ENCODE assay signal across 10 mouse cellular contexts in the genomic region with DNA sequence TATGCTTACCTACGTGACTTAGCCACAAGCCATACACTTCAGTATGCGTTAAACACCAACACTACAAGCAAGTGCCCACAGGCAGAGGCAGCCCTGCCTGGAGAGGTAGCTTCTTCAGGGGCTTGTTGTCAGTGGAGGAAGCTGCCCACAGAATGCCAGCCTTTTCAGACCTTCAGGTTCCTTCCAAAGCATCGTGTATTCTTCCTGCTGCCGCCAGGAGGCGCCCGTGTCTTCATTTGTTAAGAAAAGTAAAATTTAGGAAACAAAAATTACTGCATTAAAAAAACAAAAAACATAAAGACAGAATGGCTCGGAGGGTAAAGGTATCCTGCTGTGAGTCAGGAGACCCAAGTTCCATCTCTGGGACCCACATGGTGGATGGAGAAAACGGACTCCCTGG. TPM values are rescaled to one million over a fixed set of nuclear protein-coding genes. Genes with fewer than 3 reads are reported as not detected.
A peak's percentile ranks its signal among the peaks of the same experiment; 100 is the strongest.
DNase-seq lines count a peak whose midpoint lies in the region; ATAC-seq and TF ChIP-seq lines count a peak whose summit lies in the region.
"Had no signal": no experiment of that assay in that cellular context is flagged by ENCODE, and none has a peak within 500 bp of the region (broad histone marks: within the 10 kb centered on the region; RNA-seq: fewer than 3 reads in every experiment).

No protein-coding gene starts in this region.

- H3K27ac ChIP-seq in gastrocnemius, adult 2 months: no peak overlapping the region
- no peak overlapping the region for H3K27ac ChIP-seq in embryonic facial prominence, embryonic 11.5 days (replicated peaks; ENCODE audit: low read depth, low read length)
- H3K27ac ChIP-seq in limb, embryonic 10.5 days: no peak overlapping the region
- H3K27ac ChIP-seq: embryonic facial prominence, embryonic 15.5 days; limb, embryonic 15.5 days had no signal

- H3K4me1 ChIP-seq in embryonic facial prominence, embryonic 11.5 days (ENCODE audit: control insufficient read depth, insufficient read depth, low read length): no peaks in the 10 kb centered on the region
- H3K4me1 ChIP-seq in limb, embryonic 10.5 days: no peaks in the 10 kb centered on the region
- H3K4me1 ChIP-seq: embryonic facial prominence, embryonic 15.5 days; limb, embryonic 15.5 days had no signal

- H3K9ac ChIP-seq in embryonic facial prominence, embryonic 11.5 days (replicated peaks; ENCODE audit: low read length): no peak overlapping the region
- H3K9ac ChIP-seq: embryonic facial prominence, embryonic 15.5 days; limb, embryonic 15.5 days had no signal

- intact Hi-C loops in gastrocnemius, adult 2 months (cut with DNase I): loop anchor here (1.0 to 10.0 kb wide), 2 partner anchors 66 to 263 kb away; no protein-coding TSS in a partner anchor

- H3K36me3 ChIP-seq in embryonic facial prominence, embryonic 11.5 days (replicated peaks; ENCODE audit: control insufficient read depth, insufficient read depth, low read depth, low read length): no peaks in the 10 kb centered on the region
- no peaks in the 10 kb centered on the region for H3K36me3 ChIP-seq in limb, embryonic 10.5 days
- H3K36me3 ChIP-seq: embryonic facial prominence, embryonic 15.5 days; limb, embryonic 15.5 days had no signal

- DNase-seq in gastrocnemius, adult 2 months: peak; percentile 53
- no peak for DNase-seq in gastrocnemius, postnatal 25 days
- peak; percentile 35 for DNase-seq in right cerebral cortex, adult 18-20 months
- DNase-seq in right cerebral cortex, postnatal 36 days (ENCODE audit: low spot score in 2 of 2): no peak
- peak; percentile 93 for DNase-seq in brain, adult 2 months (ENCODE audit: low read depth, low spot score)
- DNase-seq in embryonic facial prominence, embryonic 11.5 days (ENCODE audit: low spot score): peak; percentile 73
- peak; percentile 68 for DNase-seq in limb, embryonic 10.5 days (ENCODE audit: low spot score)
- peak; percentile 43 for DNase-seq in skeletal muscle tissue, adult 2 months (ENCODE audit: low read depth, low spot score)

- peak; percentile 87 for TF ChIP-seq CTCF in gastrocnemius, adult 2 months (IDR thresholded peaks at IDR 0.05)

- no peak for ATAC-seq in embryonic facial prominence, embryonic 11.5 days (replicated peaks; ENCODE audit: insufficient number of reproducible peaks, low FRiP score, low TSS enrichment, low read depth)

- H3K9me3 ChIP-seq in embryonic facial prominence, embryonic 11.5 days (replicated peaks; ENCODE audit: control insufficient read depth, low read length): no peaks in the 10 kb centered on the region
- no peaks in the 10 kb centered on the region for H3K9me3 ChIP-seq in limb, embryonic 10.5 days (replicated peaks)
- H3K9me3 ChIP-seq: embryonic facial prominence, embryonic 15.5 days; limb, embryonic 15.5 days had no signal

- H3K27me3 ChIP-seq in embryonic facial prominence, embryonic 11.5 days (ENCODE audit: control insufficient read depth, insufficient read depth, low read length): no peaks in the 10 kb centered on the region
- no peaks in the 10 kb centered on the region for H3K27me3 ChIP-seq in limb, embryonic 10.5 days (ENCODE audit: low read depth, poor library complexity, severe bottlenecking)
- H3K27me3 ChIP-seq: embryonic facial prominence, embryonic 15.5 days; limb, embryonic 15.5 days had no signal

- no peak overlapping the region for H3K4me3 ChIP-seq in gastrocnemius, adult 2 months
- H3K4me3 ChIP-seq in embryonic facial prominence, embryonic 11.5 days (ENCODE audit: low read depth, low read length): no peak overlapping the region
- no peak overlapping the region for H3K4me3 ChIP-seq in limb, embryonic 10.5 days
- H3K4me3 ChIP-seq: embryonic facial prominence, embryonic 15.5 days; limb, embryonic 15.5 days had no signal

- WGBS in embryonic facial prominence, embryonic 11.5 days: 23% methylated on average over 8 of the region's 8 CpGs
- 24% methylated on average over 8 of the region's 8 CpGs for WGBS in limb, embryonic 10.5 days

- no peak overlapping the region for H3K4me2 ChIP-seq in embryonic facial prominence, embryonic 11.5 days (ENCODE audit: low read depth, low read length)
- H3K4me2 ChIP-seq: embryonic facial prominence, embryonic 15.5 days; limb, embryonic 15.5 days had no signal

RNA-seq across cellular contexts. Expression of a gene that starts 21.5 kb away (rescaled TPM):
- 1 to 10 TPM; 7.7 to 9.1 TPM for total RNA-seq in gastrocnemius, adult 2 months (2021)
- 1 to 10 TPM; 6.8 to 7.7 TPM for total RNA-seq in gastrocnemius, postnatal 25 days (2021)
- 20.3 and 21.2 TPM in 2 replicates for polyA plus RNA-seq in embryonic facial prominence, embryonic 11.5 days (2014; fragmentation: Nextera tagmentation; extraction: Ambion mirVana)
- polyA plus RNA-seq in limb, embryonic 10.5 days (2016; fragmentation: Nextera tagmentation; extraction: Ambion mirVana): 15.0 and 22.9 TPM in 2 replicates

RNA-seq across cellular contexts. Expression of a gene that starts 34.6 kb away (rescaled TPM):
- total RNA-seq in gastrocnemius, adult 2 months (2021): 10 to 100 TPM; 14.0 to 15.9 TPM
- total RNA-seq in gastrocnemius, postnatal 25 days (2021): 10 to 100 TPM; 10.1 to 16.5 TPM
- 50.6 and 54.1 TPM in 2 replicates for polyA plus RNA-seq in embryonic facial prominence, embryonic 11.5 days (2014; fragmentation: Nextera tagmentation; extraction: Ambion mirVana)
- polyA plus RNA-seq in limb, embryonic 10.5 days (2016; fragmentation: Nextera tagmentation; extraction: Ambion mirVana): 75.0 and 83.0 TPM in 2 replicates

RNA-seq across cellular contexts. Expression of a gene that starts 42.2 kb away (rescaled TPM):
- total RNA-seq in gastrocnemius, adult 2 months (2021): 100 to 1,000 TPM; 187 to 222 TPM
- total RNA-seq in gastrocnemius, postnatal 25 days (2021): 100 to 1,000 TPM; 174 to 185 TPM
- 322 and 340 TPM in 2 replicates for polyA plus RNA-seq in embryonic facial prominence, embryonic 11.5 days (2014; fragmentation: Nextera tagmentation; extraction: Ambion mirVana)
- 420 and 449 TPM in 2 replicates for polyA plus RNA-seq in limb, embryonic 10.5 days (2016; fragmentation: Nextera tagmentation; extraction: Ambion mirVana)

RNA-seq across cellular contexts. Expression of a gene that starts 54.8 kb away (rescaled TPM):
- total RNA-seq in gastrocnemius, adult 2 months (2021): 1 to 10 TPM; 5.2 to 8.6 TPM
- total RNA-seq in gastrocnemius, postnatal 25 days (2021): 1 to 10 TPM; 6.2 to 6.3 TPM
- 15.3 and 16.9 TPM in 2 replicates for polyA plus RNA-seq in embryonic facial prominence, embryonic 11.5 days (2014; fragmentation: Nextera tagmentation; extraction: Ambion mirVana)
- 40.1 and 44.4 TPM in 2 replicates for polyA plus RNA-seq in limb, embryonic 10.5 days (2016; fragmentation: Nextera tagmentation; extraction: Ambion mirVana)

Comparison
In these comparisons a context has a peak if more than half of its experiments do, and no peak if none do; other contexts are left out.
1. DNase-seq: peak in gastrocnemius, adult 2 months (single experiment), right cerebral cortex, adult 18-20 months (single experiment), brain, adult 2 months (single experiment), embryonic facial prominence, embryonic 11.5 days (single experiment), limb, embryonic 10.5 days (single experiment) and skeletal muscle tissue, adult 2 months (single experiment); none in gastrocnemius, postnatal 25 days (single experiment) and right cerebral cortex, postnatal 36 days (0 of 2).